Mouse (Mus musculus): ENCODE results near the gene Dzip3. TPM values are rescaled to one million over a fixed set of nuclear protein-coding genes. Genes with fewer than 3 reads are reported as not detected.

Dzip3 gene
- polyA plus RNA-seq (2017; shearing (Covaris generic)), result 6.6 TPM

DNA sequence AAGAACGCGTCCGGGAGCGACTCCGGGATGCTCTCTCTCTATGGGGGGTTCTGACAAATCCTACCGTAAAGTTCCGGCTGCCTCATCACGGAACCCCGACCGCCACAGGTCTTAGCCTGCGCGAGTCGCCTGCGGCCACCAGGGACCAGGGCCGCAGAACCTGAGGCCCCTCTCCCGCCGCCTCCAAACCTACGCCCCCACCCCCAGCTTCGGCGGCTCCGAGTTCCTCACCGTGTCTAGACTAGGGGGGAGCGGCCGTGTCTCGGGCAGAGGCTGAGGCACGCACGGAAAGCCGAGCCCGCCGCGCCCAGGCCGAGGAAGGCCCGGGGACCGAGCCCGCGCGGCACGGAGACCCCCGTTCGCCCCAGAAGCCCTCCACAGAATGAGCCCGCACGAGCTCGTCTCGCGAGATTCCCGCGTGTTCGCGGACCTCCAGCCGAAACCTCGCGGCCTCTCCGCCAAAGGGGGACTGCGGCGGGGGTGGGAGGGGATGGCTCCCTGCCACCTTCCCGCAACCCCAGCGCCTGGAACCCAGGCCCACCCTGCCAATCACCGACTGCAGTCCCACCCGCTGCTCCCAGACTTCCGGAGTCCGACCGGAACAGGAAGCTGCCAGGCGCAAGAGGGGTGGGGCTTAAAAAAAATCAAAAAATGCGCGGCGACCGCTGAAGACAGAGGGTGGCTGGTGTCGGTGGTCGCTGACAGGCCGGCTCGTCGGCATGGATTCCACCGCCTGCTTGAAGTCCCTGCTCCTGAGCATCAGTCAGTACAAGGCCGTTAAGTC lies at the start of gene Dzip3, which contains the start of gene Cip2a:
Dzip3 (minus strand) TSS at position 607 of the 784 bp plus-strand sequence.
Cip2a (plus strand) TSS at position 627 of the 784 bp plus-strand sequence.

Other genes starting within 250 kb of the Dzip3 start
- 122 TPM for gene Trat1, start 222.1 kb downstream of the Dzip3 start, polyA plus RNA-seq (2017; shearing (Covaris generic))
- not detected for gene Retnlb, start 177.3 kb downstream of the Dzip3 start, polyA plus RNA-seq (2017; shearing (Covaris generic))
- not detected for gene Retnla, start 151.6 kb downstream of the Dzip3 start, polyA plus RNA-seq (2017; shearing (Covaris generic))
- gene Retnlg, start 121.5 kb downstream of the Dzip3 start, polyA plus RNA-seq (2017; shearing (Covaris generic)), result not detected
- 3.3 TPM for gene Cip2a, start within 50 bp of the Dzip3 start, polyA plus RNA-seq (2017; shearing (Covaris generic))
- not detected for gene Myh15, start 63.3 kb upstream of the Dzip3 start, polyA plus RNA-seq (2017; shearing (Covaris generic))